Mouse (Mus musculus) frontal cortex, adult (tissue): ENCODE results near the gene Abca1.

Source experiments
- ATAC-seq: cut with Nextera tagmentation; 2 replicates; pipeline ENCODE4 v1.9.2; 2017; ENCODE audit warnings: mild to moderate bottlenecking, moderate library complexity, mixed read lengths; ENCODE audit not compliant: low TSS enrichment

Abca1 gene

DNA sequence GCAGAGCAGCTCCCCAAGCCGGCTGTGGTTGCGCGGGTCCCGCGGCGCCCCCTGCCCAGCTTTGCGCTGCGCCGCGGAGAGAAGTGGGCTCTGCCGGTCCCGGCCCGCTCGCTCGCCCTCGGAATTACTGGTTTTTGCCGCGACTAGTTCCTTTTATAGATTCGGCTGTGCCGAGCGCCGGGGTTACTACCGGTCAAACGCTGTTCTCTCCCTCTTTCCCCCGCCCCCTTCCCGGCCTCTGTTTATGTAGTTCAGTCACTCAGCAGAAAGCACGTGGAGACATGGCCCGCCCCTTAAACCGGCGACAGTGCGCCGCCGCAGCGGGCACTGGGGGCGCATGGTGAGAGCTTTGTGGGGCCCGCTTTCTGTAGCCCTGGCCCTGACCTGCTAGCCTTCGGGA is at the start of gene Abca1:
TSS of gene Abca1 (minus strand) at position 129 of the 400 bp plus-strand sequence.
- ATAC-seq: peak; percentile 96

DNA sequence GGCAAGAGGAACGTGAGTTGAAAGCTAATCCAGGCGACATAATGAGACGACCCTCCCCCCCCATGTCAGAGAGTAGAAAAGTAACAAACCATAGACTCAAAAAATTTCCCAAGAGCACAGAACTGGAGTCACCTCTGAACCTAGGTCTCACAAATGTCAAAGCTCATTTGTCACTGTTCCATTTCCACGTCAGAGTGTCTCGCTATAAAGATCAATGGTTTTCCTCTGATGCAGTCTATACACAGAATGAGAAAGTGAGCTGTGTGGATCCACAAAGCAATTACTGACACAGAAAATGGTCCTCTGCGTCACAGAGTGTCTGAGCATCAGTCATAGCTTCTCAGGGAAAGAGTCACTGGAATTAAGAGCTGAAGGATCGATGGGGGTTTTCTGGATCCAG is 44.8 kb upstream of the Abca1 start:
- ATAC-seq: no peak

DNA sequence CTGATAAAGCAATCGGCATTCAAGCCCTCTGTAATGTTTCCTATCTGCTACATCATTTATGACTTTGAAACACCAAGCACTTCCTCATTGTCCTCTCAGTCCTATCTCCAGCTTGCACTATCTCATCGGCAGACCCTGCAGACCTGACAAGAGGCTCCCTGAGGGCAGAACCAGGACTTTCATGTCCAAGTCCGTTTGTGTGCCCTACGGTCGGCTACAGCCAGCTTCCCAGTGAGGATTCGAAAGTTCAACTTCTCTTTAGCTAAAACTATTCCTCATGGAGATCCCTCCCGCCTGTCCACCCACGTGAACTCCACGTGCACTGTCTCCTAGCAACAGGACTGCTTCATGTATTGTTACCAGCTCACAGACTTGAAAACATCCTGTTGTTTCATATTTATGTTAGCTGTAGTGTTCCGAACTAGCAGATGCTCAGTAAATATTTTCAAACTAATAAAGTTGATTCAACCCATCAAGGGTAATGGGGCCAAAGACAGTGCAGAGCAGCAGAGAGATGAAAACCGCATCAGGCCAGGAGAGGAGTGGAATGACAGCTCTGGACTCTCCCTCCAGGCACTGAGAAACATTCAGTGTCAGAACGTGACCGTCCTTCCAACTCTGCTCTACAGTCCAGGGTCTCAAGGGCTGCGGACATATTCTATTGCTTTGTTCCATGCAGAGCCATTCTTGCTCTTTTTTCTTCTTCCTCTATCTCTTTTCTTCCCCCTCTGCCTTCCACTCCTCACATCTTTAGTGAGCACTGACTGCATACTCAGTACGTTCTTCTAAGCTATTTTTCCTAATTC is 44.1 kb upstream of the Abca1 start:
- no peak for ATAC-seq

DNA sequence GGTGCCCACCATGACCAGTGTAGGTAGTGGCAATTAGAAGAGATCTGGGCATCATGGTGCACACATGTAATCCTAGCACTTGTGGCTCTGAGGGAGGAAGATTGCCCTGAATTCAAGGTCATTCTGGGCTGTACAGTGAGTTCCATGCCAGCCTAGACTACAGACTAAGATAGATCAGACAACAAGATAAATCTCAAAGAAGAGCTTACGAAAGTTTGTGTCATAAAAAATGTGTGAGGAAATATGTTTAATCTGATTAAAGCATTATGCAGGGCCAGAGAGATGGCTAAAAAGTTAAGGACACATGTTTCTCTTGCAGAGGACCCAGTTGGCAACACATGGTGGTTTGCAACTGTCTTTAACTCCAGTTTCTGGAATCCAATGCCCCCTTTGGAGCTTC is 40.6 kb upstream of the Abca1 start:
- ATAC-seq: no peak

DNA sequence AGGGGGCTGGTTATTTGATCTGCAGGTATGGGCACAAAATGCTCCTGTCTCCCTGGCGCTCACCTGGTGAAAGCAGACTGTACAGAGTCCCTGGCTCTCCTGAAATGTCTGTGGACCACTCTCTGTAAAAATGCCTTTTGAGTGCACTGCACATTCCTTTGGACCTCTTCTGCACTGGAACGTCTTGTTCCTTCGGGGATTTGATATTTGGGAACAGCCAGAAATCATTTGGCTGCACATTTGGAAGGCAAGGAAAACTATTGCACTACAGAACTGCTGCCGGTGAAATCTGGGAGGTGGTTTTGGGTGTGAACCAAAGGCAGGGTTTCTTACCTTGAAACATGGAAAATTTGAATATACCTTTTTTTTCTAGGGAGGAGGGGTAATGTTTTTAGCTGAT is 38.1 kb upstream of the Abca1 start:
- ATAC-seq: no peak

DNA sequence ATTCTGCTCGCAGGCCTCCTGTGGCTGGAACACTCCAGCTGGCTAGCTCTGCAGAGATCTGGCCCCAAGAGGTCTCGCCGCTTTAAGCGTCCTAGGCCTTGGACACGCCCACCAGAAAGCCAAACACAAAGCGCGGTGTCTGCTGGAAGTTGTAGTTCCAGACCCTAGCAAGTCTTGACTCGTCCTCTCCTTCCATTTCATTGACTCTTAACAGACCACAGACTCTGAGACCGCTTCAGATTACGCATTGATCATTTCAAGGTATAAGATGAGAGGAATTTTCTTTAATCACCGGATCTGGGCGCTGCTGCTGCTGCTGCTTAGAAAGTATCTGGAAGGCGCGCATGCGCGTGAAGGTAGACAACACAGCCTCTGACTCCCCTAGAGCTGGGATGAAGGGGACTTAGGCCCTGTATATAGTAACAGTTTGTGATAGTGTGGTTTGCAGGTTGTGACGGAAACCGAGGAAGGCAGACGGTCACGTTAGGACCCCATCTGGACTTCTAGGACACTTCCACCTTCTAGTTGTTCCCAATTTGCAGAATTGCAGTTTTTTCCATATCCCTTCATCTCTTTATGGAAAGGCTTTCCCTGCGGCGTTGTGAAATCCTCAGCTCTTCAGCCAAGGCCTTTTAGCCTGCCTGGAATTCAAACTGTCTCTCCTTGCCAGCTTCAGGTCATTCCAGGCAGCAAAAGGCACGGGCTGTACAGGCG is 36.5 kb upstream of the Abca1 start:
- peak; percentile 97 for ATAC-seq

DNA sequence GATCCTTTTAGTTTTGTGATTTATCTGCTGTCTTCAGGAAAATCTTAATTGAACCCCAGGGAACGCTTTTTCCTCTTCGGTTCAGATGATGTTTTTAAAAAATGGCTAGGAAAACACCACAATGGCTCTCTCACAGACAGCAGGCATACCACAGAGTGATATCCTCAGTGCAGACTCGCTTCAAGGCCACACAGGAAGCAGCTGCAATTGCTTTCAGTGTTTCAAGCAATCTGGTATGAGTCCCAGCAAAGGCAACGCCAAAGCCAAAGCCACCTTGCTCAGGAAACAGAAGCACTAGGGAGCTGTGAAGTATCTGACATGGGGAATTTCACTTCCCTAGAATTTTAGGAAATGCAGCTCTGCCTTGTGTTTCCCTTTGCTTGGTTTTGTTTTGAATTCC is 27.4 kb upstream of the Abca1 start:
- ATAC-seq: peak; percentile 76

DNA sequence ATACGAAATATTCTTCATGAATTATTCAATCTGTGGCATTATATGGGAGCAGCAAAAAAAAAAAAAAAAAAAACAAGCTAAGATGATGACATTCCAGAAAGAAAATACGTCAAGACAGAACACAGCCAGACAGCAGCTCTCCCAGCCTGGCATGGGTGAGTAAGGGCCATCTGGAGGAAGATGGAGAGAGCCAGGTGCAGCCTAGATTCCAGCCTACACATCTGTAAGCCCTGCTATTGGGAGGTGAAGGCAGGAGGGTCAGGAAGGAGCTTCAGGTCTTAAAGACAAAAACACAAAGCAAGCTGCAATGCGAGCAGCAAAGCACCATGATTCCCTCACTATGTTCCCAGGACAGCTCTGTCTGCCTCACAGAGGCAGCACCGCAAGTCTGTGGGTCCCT is 26.9 kb upstream of the Abca1 start:
- peak; percentile 66 for ATAC-seq

DNA sequence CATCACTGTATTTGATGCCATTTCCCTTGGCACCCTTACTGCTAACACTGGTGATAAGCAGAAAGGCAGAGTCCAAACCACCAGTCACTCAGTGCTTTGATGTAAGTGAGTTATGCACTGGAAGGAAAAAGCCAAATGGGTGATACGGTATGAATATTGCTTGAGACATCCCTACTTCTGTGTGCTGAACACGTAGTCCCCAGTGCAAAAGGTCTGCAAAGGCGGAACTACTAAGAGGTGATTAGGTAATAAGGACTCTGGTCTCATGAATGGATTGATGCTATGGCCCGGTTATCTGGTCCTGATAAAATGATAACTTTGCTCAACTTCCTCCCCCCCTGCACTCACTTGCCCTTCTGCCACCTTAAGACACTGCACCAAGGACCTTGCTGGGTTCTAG is 26.4 kb upstream of the Abca1 start:
- no peak for ATAC-seq

DNA sequence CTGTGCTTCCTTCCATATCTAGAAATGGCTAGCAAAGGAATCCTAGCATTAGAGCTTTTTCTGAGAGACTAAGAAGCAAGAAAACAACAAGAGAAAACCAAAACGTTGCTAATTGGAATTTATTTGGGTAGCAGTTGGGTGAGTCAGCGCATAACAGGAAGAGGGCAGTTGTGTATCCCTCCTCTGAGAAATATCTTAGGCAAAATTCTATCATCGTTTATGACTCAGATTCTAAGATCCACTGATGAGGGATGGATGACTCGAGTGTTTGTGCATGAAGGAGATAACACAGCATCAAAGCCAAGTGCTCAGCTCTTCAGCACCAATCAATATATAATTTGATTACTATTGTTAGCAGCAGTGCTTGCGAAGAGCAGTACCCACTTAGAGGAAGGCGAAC is 21.8 kb upstream of the Abca1 start:
- ATAC-seq: peak; percentile 56; the same call in 1 of the 2 replicates

DNA sequence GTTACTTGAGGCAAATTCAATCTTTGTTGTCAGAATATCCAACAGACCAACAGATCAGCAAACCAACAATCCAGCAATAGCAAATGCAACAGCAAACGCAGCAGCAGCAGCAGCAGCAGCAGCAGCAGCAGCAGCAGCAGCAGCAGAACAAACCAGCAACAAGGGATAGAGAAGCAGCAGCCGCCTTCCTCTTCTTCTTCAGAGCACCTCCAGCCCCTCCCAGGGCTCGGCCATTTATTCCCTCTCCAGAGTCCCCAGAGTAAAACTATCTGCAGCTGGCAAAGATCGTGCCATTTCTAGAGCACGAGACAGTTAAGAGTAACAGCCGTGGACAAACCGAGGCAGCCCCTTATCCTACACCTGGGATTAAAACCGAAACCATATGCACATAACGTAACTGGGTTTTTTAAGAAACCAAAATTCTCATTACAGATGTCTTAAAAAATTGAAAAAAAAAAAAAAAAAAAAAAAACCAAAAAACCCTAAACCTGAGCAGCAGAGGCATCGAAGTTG is 19.7 kb upstream of the Abca1 start:
- no peak for ATAC-seq

DNA sequence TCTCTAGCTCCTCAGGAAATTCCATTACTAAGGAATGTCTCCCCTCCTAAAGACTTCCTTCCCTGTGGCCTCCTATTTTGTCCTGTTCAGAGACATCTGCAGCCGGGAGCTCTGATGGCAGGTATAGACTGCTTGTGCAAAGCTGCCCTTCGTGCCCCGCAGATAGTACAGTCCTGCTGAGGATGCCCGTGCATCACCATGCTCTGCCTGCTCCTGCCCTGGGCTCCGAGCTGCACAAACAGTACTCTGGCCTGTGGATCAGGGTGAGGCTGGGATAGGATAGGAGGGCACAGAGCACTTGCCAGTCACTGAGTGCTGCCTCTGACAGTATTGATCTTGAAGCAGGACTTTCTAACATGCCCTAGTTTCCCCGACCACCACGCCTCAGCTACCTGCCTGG is 18.8 kb upstream of the Abca1 start:
- ATAC-seq: no peak

DNA sequence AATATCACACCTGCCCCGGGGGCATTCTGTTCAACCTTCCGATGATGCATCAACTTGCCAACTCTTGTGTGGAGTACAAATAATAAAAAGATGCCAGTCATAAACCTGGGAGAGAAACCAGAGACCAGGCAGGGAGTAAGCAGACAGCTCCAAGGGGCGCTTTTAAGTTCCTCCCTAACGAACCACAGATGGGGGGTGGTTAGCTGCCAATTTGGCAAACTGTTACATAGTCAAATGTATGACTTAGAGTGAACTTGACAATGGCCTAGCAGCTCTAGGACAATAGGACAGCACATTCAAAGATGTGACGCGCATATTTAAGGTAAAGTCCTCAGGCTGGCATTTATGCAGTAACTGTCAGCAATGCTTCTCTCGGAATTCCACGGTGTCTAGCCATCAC is 18.0 kb upstream of the Abca1 start:
- no peak for ATAC-seq

DNA sequence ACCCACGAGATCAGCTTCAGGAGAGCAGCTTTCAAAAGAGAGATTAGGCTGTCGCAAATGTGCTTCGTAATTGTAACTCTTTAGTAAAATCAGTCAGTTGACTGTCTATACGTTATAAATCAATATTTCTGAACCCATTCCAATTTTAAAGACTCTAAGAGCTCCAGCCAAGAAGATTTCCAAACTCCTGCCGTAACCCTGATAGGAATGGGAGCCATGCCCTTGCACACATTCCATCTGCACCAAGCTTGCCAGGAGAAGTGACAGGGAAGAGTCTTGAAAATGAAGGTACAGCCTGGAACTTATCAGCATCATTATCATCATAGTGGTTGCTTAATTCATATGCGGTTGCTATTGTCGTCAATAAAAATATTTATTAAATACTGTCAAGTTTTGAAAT is 15.2 kb upstream of the Abca1 start:
- ATAC-seq: no peak

DNA sequence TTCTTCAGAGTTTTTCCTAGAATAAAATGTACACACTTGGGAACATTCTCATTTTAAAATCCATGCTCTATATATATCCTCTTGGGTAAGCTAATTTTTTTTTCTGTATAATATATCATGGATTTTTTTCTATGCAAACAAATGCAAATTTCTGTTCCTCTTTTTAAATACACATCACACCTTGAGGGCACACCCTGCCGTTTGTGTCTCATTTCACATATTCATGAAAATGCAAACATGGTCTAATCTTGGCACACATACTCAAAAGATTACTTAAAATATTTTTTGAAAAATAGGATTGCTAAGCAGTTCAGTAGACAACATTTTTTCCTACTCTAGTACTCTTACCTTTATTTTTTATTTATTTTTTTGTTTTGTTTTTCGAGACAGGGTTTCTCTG is 10.7 kb upstream of the Abca1 start:
- ATAC-seq: peak; percentile 59

DNA sequence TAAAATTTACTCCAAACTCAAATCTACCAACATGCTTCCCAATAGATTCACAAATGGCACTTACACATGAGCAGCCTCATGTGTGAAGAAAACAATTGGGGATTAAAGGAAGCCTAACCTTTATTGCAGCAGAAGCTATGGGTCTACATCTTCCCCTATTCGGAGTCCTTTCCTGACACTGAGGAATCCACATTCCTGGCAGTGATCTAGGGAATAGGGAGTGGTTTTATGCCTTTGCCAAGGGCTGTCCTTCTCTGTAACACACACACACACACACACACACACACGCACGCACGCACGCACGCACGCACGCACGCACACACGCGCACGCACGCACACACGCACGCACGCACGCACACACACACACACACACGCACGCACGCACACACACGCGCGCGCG is 5.5 kb upstream of the Abca1 start:
- ATAC-seq: no peak

DNA sequence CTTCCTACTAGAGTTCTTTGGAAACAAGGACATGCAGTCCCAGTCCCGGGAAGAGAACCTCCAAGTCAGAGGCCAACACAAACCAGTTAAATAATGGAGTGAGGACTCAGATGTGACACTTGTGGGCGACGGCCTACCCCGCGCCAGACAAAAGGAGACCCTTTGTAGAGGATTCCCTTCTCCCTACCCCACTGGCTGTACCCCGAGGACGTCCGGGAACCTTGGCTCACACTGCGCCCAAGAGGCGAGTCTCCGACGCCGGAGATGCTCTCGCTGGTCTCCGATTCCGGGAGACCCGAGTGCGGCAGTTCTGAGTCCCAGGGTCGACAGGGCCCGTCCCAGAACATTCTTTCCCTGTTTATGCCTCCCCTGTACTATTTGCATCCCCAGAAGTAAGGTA is 519 bp downstream of the Abca1 start:
- ATAC-seq: peak; percentile 29

DNA sequence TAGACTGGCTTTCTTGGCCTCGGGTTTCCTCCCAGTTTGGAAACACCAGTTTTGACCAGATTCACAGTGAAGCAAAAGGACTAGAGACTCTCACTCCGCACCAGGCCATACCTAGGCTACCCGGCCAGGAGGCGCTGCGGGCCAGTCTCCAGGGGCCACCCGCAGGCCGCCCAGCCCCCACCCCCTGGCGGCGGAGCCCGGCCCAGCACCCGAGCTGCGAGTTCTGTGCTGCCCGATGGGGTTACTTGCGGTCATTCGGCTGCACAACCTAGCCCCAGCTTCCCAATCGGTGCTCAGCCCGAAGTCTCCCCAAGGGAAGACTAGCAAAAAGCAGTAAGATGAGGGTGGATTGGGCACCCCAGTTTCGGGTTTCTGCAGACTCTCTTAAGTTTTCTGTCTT is 1.1 kb downstream of the Abca1 start:
- peak; percentile 53 for ATAC-seq

DNA sequence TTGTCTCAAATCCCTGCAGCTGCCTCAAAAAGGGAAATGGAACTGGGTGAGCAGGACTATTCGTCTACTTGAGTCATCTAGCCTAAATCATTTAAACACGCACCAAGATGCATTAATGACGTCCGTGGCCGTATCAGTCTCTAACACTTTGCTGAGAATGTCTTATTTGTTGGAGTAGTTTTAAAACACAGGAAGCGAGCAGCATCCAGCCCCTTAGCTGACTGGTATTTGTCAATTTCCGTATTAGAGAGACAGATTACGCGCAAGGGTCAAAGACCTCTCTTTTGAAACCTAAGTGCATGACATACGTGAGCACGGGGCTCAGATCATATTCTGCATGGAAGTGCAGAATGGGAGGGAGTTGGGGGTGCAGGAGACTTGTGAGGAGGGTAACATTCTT is 4.2 kb downstream of the Abca1 start:
- ATAC-seq: no peak

DNA sequence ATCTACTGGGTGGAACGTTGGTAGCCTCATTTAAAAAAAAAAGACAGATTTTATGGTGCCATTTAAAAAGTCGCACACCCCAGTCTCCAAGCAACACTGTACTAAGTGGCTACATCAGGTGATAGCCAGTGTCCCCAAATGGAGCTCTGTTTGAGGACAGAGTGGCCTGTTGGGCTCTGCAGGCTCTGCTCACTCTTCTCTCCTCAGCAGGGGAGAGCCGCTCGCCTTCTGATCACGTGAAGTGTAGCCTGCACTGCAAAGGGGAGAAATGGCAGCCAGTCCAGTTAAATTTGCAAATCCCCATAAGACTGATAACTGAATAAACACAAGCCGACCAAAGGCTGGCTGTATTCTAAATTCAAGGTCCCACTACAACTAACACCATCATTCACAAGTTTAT is 6.0 kb downstream of the Abca1 start:
- no peak for ATAC-seq

DNA sequence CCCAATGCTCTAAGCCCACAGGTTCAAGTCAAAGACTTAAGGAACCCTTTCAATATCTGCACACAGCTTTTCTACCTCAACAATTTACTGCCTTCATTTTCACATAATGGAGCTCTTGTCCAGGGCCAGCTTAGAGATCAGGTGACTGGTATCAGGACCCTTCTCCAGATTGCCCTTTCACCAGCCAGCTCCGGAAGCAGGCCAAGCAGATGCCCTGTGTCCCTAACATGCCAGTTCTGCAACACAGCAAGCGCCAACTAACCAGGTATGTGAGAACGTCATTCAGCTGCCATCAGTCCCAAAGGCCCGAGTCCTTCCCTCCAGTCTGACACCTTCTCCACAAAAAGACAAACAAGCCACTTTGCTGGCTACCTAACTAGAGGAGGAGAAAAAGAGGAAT is 6.6 kb downstream of the Abca1 start:
- ATAC-seq: no peak

DNA sequence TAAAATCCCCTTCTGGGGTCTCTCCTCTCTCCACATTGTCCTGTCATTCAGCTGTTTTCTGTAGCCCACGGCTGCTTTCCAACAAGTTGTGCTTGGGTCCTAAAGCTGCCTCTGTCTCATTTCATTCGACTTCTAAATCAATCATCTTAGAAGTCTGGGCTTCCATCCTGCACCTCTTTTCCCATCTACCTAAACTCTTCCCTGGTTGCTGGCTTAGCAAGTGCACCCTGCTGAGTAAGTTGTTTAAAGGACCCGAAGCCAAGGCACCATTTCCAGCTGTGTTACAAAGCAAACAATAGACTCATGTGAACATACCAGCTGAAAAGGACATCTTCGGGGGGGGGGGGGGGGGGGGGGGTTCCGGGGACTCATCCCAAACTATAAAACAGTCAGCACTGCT is 7.0 kb downstream of the Abca1 start:
- no peak for ATAC-seq

DNA sequence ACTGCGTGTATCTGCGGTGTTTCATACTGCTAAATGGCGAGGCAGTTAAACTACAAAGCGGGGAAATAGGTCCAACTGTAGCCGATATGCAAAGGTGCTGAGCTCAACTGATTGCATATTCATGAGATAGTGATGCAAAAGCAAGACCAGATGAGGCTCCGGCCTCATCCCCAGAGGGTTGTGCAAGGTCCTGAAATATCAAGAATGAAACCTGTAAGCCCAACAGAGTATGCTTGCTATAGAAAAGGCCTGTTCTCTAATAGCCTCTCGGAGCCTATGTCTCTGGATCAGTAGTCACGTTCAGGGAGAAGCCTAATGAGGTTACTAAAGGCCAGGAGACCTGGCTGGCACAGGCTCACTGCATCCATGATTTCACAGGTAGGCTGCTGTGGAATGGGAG is 9.2 kb downstream of the Abca1 start:
- no peak for ATAC-seq
